Mouse (Mus musculus) heart, postnatal 0 days (tissue): ENCODE measurements around the gene Sdhb. TPM values are rescaled to one million over a fixed set of nuclear protein-coding genes. Genes with fewer than 3 reads are reported as not detected.

Experiments
- ATAC-seq: fragments of 200-750 bp; cut with Nextera tagmentation; 2 replicates; pipeline ENCODE4 v1.8.0; 2017; ENCODE audit warnings: low read depth, moderate number of reproducible peaks, moderate library complexity; ENCODE audit not compliant: insufficient read depth
- DNase-seq: peaks from one replicate; pipeline ENCODE4 v3.0.0-alpha.2; 2016; ENCODE audit warnings: low spot score
- H3K27ac ChIP-seq: fragments of 300-500 bp; sonication (generic); 2 replicates; pipeline ENCODE4 v1.5.1; 2014; ENCODE audit warnings: low read depth, mild to moderate bottlenecking
- H3K27me3 ChIP-seq: fragments of 300-500 bp; sonication (generic); 2 replicates; pipeline ENCODE4 v1.6.1; 2014; ENCODE audit warnings: low read length, mixed read lengths; ENCODE audit not compliant: control insufficient read depth, insufficient read depth
- H3K36me3 ChIP-seq: fragments of 300-500 bp; sonication (generic); replicated peaks from 2 replicates; pipeline ENCODE4 v1.6.1; 2014; ENCODE audit warnings: low read length, mixed read lengths; ENCODE audit not compliant: control insufficient read depth, insufficient read depth
- H3K4me1 ChIP-seq: fragments of 300-500 bp; sonication (generic); 2 replicates; pipeline ENCODE4 v1.6.1; 2014; ENCODE audit warnings: antibody characterized with exemption; ENCODE audit not compliant: control insufficient read depth, insufficient read depth
- H3K4me2 ChIP-seq: fragments of 300-500 bp; sonication (generic); 2 replicates; pipeline ENCODE4 v1.6.1; 2014; ENCODE audit warnings: low read depth, mild to moderate bottlenecking, low read length, moderate library complexity
- H3K4me3 ChIP-seq: fragments of 300-500 bp; sonication (generic); 2 replicates; pipeline ENCODE4 v1.5.1; 2014; ENCODE audit warnings: low read depth, low read length
- H3K9ac ChIP-seq: fragments of 300-500 bp; sonication (generic); replicated peaks from 2 replicates; pipeline ENCODE4 v1.6.1; 2014; ENCODE audit warnings: low read depth, low read length, mixed read lengths
- H3K9me3 ChIP-seq: fragments of 300-500 bp; sonication (generic); replicated peaks from 2 replicates; pipeline ENCODE4 v1.6.1; 2016; ENCODE audit warnings: low read length; ENCODE audit not compliant: control insufficient read depth
- CTCF ChIP-seq: IDR thresholded peaks from 2 replicates; pipeline ENCODE4 v1.5.1; 2016; ENCODE audit warnings: antibody characterized with exemption, control low read depth, low read depth
- EP300 ChIP-seq: IDR thresholded peaks from 2 replicates; pipeline ENCODE4 v1.6.1; 2016; ENCODE audit warnings: antibody characterized with exemption, low read depth
- WGBS: fragments of 180-500 bp; shearing (Covaris S2); extraction: QIAGEN DNeasy Blood & Tissue Kit; methylation state at CpG from one replicate; pipeline ENCODE4 v1.1.7; 2014; 5-methylcytosine and 5-hydroxymethylcytosine counted together
- polyA plus RNA-seq: library from polyadenylated mRNA; unstranded; fragments of >200 nt; fragmentation: Nextera tagmentation; extraction: Ambion mirVana; gene quantifications from 2 replicates; pipeline ENCODE4 v1.2.1, GENCODE M21; 2015
- total RNA-seq: library from RNA; depleted of rRNA; stranded (reverse); fragments of >200 nt; gene quantifications from 2 replicates; pipeline ENCODE4 v1.2.3, GENCODE M21; 2014; ENCODE audit warnings: low replicate concordance

Sdhb gene
- total and polyA plus RNA-seq, 2 experiments from 2014 or later, result 947 to 1,828 TPM

DNA sequence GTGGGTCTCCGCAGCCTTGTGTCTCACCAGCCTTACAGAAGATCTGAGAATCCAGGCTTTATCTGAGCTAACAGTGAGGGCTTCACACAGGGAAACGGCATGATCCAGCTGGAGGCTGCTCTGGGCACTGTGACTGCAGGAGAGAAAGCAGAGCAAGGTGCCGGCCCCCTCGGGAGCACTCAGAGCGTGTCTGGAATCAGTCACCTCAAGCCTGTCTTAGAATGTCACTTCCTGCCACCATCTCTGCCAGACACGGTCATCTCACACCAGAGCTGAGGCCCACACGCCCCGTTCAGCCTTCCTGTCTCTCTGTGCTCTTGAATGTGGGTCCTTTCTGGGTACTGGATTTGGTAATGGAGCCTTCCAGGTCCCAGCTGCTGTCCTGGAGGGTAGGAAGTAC, 35.4 kb upstream of the Sdhb start:
- H3K4me1 ChIP-seq, result peaks cover 21% of the 10 kb centered on the region
- H3K4me2 ChIP-seq, result no peak overlapping the region
- H3K27me3 ChIP-seq, result no peaks in the 10 kb centered on the region
- 16% methylated on average over 8 of the region's 8 CpGs for WGBS
- H3K36me3 ChIP-seq, result no peaks in the 10 kb centered on the region
- no peak overlapping the region; the same call in 1 of the 2 replicates for H3K27ac ChIP-seq
- DNase-seq (no peak), ATAC-seq (peak; percentile 28; the same call in 1 of the 2 replicates)
- H3K4me3 ChIP-seq, result no peak overlapping the region
- no peak overlapping the region for H3K9ac ChIP-seq
- no peak for TF ChIP-seq CTCF
- TF ChIP-seq EP300, result no peak
- H3K9me3 ChIP-seq, result no peaks in the 10 kb centered on the region

DNA sequence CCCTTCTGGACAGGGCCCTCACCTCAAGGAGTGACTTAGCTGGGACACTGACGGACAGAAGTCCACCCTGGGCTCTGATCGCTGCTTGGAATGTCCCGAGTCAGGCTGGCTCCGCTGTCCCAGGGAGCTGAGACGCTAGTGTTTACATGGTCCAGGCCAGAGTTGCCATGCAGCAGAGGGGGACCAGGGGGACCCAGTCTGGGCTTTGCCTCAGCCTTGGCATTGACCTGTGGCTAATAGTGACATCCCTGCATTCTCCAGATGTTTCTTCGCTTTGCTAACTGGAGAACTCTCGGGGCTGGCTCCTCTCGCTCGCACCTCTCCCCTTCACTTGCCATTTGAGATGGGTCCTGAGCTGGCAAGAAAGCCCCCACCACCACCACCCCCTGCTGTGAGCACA, 32.7 kb upstream of the Sdhb start:
- Histone ChIP-seq H3K9me3 (no peaks in the 10 kb centered on the region), H3K27ac (no peak overlapping the region), H3K4me1 (peaks cover 21% of the 10 kb centered on the region), H3K4me3 (no peak overlapping the region), H3K27me3 (no peaks in the 10 kb centered on the region), H3K4me2 (no peak overlapping the region), H3K36me3 (no peaks in the 10 kb centered on the region), H3K9ac (no peak overlapping the region)
- no peak for ATAC-seq
- 62% methylated on average over 9 of the region's 9 CpGs for WGBS
- DNase-seq, result no peak
- no peak for TF ChIP-seq EP300
- no peak for TF ChIP-seq CTCF

DNA sequence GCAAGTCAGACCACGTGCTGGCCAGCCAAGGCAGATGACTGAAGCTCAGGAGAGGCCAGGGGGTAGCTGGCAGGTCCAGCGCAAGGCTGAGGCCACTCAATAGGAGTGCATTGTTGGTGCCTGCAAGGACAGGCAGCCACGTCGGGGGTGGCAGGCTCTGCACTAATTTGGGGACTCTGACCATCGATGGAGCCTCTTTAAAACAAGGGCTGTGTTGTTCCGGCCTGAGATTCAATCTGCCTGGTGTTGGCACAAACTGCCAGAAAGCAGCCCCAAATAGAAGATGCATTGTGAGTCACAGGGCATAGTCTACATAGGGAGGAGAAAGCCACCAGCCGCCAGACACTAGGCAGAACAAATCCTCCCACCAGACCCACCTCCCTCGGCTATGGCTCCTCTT, 31.3 kb upstream of the Sdhb start:
- TF ChIP-seq CTCF, result no peak
- no peak for TF ChIP-seq EP300
- H3K4me3 ChIP-seq, result no peak overlapping the region
- WGBS, result 53% methylated on average over 8 of the region's 8 CpGs
- ATAC-seq (no peak), DNase-seq (no peak)
- H3K36me3 ChIP-seq, result no peaks in the 10 kb centered on the region
- H3K27me3 ChIP-seq, result no peaks in the 10 kb centered on the region
- no peak overlapping the region for H3K9ac ChIP-seq
- H3K4me2 ChIP-seq, result no peak overlapping the region
- no peaks in the 10 kb centered on the region for H3K9me3 ChIP-seq
- peaks cover 19% of the 10 kb centered on the region for H3K4me1 ChIP-seq
- no peak overlapping the region for H3K27ac ChIP-seq

DNA sequence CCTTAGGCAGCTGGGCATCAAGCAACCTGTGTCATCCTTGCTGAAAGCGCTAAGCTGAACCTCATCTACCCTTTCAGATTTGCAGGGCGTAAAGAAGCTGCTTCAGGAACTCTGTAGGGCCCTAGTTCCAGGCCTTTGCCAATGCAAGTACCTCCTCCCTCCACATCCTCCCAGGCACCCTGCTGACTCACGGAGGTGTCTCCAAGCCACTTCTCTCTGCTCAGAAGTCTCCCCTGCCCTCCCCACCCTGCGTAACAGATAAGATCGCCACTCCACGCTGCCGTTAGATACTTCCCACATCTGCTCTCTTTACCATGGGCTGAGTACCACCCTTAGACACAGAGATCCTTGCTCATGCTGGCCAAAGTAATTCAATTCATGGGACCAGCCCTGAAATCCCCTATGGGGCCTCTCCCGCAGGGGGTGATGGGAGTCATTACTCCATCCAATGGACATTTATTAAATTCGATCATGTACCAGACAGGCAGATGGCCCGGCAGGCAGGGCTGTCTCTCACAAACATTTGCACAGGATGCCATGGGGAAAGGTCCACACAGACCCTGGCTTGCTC, 30.0 kb upstream of the Sdhb start:
- no peak for ATAC-seq
- Histone ChIP-seq H3K27me3 (no peaks in the 10 kb centered on the region), H3K4me2 (no peak overlapping the region), H3K9ac (no peak overlapping the region), H3K36me3 (no peaks in the 10 kb centered on the region), H3K4me3 (no peak overlapping the region), H3K9me3 (no peaks in the 10 kb centered on the region), H3K27ac (no peak overlapping the region), H3K4me1 (peaks cover 10% of the 10 kb centered on the region)
- DNase-seq, result no peak
- no peak for TF ChIP-seq CTCF
- no peak for TF ChIP-seq EP300
- WGBS, result 60% methylated on average over 10 of the region's 10 CpGs

DNA sequence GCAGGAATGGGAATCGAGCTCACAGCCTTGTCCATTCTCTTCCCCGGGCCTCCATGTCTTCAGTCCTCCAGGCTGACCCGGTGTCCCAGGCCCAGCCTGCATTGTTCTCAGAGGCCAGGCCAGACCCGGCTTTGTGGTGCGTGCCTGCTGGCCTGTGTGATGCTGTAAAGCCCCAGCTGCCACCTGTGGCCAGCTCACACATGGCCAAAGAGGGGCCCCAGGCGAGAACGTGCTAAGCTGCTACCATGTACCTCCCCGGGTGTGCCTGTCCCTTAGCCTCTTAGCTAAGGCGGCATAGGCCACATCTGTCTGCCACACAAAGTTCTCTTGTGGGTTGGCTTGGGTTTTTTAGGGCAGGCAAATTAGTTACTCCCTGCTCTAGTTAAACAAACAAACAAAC, 25.4 kb upstream of the Sdhb start:
- ATAC-seq (no peak), DNase-seq (no peak)
- no peaks in the 10 kb centered on the region for H3K4me1 ChIP-seq
- TF ChIP-seq EP300 (no peak), CTCF (no peak)
- H3K9me3 ChIP-seq, result peaks cover 4% of the 10 kb centered on the region; the same call in 1 of the 2 replicates
- WGBS, result 77% methylated on average over 9 of the region's 9 CpGs
- H3K36me3 ChIP-seq, result no peaks in the 10 kb centered on the region
- no peak overlapping the region for H3K4me2 ChIP-seq
- no peak overlapping the region for H3K9ac ChIP-seq
- no peak overlapping the region for H3K27ac ChIP-seq
- H3K4me3 ChIP-seq, result no peak overlapping the region
- H3K27me3 ChIP-seq, result no peaks in the 10 kb centered on the region

DNA sequence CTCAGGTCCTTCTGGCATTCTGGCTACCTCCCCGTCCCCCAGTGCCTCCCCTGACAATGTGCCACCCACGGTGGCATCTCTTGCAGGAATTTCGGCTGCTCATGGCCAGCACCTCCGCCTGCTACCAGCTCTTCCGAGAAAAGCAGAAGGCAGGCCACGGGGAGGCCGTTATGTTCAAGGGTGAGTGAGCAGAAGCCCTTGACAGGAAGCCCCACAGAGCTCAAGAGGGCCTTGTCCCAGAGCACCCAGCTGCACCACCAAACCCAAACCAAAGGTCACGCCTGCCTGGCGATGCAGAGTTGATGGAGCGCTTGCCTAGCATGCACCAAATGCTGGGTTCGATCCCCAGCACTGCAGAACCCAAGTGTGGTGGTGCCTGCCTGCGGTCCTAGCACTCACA, 16.6 kb upstream of the Sdhb start:
- Histone ChIP-seq H3K9me3 (0 out of 2 replicates have a peak, but pooled peaks cover 6% of the 10 kb centered on the region), H3K4me2 (no peak overlapping the region), H3K9ac (no peak overlapping the region), H3K36me3 (no peaks in the 10 kb centered on the region), H3K27ac (peak overlapping the region; percentile 66; the same call in 1 of the 2 replicates), H3K4me3 (no peak overlapping the region), H3K27me3 (no peaks in the 10 kb centered on the region), H3K4me1 (no peaks in the 10 kb centered on the region)
- WGBS, result 87% methylated on average over 12 of the region's 12 CpGs
- TF ChIP-seq CTCF (no peak), EP300 (no peak)
- no peak for ATAC-seq
- DNase-seq, result no peak
